Mouse (Mus musculus) ovary, postnatal 36 days (tissue): ENCODE results near the gene Gm20716.
A peak's percentile ranks its signal among the peaks of the same experiment; 100 is the strongest.

Source experiments
- DNase-seq: peaks from one replicate; pipeline ENCODE4 v3.0.0; 2022; ENCODE audit warnings: low spot score, mixed read lengths

Gm20716 gene

DNA sequence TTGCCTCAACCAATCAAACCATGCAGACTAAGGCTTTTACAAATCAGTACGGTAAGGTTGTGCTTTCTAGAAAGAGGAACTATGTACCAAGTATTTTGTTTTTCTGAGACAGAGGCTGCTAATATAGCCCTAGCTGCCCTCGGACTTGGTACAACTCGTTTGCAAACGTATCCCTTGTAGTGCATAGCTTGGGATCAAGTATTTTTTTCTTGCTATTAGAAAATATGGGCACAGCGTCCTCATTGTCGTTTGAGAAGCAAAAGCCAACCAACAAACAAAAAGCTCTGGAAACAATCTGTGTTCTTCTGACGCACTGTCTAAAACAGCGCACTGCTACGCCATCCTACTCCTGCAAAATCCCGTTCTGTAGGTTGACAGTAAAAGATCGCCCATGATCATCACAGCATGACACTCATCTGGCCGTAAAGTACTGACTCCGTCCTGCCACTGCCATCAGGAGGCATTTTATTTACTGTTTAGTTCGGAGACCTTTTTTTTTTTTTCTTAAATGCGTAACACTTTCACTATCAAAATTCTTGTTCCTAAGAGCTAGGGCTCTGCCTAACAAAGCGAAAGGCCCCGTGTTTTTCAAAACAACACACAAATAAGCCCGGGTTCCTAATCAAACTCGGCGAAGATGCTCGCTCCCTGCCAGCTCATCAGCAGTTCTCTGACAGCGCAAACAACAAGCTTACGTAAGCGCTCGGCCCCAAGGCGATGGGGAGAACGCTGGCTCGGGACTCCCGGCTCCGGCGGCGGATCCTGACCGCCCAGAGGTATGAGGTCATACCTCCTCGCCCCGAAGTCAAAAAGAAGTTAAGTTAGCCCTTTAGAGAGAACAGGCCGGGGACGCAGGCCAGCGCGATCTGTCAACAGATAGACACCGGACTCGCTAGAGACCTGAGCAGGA lies 793 bp downstream of the Gm20716 start:
- DNase-seq: peak; percentile 33

DNA sequence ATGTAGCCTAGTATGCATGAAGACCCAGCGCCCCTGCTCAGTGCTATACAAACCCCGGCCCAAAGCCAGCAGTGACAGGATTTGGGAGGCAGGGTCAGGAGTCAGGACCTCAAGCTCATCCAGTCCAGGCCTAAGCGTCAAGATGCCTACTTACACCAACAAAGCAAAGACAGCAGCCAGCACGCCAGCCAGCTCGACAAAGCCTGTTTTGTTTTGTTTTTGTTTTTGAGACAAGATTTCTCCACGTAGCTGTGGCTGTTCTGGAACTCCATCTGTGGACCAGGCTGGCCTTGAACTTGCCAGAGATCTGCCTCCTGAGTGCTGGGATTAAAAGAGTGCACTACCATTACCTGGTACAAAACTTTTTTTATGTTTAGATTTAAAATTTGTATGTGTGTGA lies 6.8 kb downstream of the Gm20716 start:
- DNase-seq: no peak

DNA sequence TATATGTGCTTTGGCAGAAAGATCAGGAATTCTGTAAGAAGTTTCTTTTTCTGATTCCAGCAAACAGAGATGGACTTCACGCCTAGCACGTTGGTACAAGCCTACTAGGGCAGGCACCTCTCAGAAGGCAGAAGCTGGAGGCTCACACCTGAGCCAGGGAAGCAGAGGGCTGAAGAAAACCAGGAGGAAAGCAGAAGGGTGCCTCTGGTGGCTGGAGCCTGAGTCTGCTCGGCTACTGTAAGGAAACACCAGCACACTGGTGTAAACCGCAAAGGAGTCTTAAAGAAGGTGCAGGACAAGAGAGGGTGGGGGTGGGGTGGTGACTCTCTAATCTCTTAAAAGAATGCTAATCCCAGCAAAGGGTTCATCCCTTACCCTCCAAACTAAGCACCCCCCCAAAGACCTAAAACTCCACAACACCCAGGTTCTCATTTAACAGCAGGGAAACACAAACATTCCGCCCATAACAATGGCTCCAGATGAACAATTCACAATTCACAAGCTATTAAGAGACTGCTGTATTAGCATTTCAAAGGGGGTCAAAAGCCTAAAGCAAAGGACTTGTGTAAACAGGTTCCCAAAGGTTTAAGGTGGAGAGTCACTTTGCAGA lies 16.3 kb downstream of the Gm20716 start:
- DNase-seq: no peak

DNA sequence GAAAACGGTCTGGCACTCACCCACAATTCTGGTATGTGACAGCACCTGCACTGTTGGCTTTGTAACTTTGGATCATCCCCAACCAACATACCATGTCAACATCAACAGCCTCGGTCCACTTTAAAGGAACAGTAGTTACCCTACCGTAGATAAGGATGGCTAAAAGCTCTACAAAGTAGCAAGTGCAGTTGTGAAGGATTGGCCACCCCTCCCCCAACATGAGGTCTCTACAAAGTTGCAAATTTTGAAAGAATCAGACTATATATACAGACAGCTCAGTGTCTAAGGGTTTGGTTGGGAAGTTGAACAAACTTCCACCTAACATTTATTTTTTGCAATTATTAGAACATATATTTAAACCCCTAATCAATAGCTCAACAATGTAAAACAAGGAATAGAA lies 22.3 kb downstream of the Gm20716 start:
- no peak for DNase-seq

DNA sequence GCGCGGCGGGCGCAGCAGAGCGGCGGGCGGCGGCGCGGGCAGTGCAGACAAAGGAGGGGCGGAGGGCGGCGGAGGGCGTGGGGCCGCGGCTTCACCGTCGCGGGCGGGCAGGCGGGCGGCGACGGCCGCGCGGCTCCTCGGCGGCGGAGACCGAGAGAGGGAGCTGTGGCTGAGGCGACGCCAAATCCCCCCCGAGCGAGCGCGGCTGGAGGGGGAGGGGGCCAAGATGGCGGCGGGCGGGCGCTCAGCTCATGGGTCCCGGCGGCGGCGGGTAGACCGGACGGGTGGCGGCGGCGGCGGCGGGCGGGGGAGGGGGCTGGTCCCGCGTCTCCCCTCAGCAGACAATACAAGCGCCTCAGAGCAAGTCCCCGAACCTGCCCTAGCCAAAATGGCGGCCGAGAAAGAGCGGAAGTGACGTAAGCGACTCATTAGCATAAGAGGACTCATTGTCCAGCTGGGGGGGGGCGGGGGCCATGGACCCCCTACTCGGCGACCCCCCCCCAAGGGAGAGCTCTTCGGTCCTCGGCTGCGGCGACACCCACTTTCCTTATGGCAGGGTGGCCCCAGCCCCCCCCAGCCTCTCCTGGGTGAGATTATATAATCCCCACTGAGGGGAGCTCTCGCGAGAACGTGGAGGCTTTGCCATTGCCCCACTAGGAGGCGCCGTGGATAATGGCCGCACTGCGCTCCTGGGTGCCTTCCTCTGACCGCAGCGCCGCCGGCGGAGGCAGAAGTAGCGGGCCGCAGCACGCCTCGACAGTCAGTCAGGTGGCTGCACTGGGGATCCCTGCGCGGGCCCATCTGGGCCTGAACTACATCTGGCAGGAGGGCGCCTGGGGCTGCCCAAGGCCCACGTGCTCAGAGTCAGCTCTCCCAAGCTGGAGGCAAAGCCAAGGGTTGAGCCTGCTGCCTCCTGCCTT lies 23.2 kb downstream of the Gm20716 start, which contains the start of gene Adnp:
Gene Adnp, minus strand, starts transcription at position 388 of the 920 bp plus-strand sequence.
- DNase-seq: peak; percentile 97

DNA sequence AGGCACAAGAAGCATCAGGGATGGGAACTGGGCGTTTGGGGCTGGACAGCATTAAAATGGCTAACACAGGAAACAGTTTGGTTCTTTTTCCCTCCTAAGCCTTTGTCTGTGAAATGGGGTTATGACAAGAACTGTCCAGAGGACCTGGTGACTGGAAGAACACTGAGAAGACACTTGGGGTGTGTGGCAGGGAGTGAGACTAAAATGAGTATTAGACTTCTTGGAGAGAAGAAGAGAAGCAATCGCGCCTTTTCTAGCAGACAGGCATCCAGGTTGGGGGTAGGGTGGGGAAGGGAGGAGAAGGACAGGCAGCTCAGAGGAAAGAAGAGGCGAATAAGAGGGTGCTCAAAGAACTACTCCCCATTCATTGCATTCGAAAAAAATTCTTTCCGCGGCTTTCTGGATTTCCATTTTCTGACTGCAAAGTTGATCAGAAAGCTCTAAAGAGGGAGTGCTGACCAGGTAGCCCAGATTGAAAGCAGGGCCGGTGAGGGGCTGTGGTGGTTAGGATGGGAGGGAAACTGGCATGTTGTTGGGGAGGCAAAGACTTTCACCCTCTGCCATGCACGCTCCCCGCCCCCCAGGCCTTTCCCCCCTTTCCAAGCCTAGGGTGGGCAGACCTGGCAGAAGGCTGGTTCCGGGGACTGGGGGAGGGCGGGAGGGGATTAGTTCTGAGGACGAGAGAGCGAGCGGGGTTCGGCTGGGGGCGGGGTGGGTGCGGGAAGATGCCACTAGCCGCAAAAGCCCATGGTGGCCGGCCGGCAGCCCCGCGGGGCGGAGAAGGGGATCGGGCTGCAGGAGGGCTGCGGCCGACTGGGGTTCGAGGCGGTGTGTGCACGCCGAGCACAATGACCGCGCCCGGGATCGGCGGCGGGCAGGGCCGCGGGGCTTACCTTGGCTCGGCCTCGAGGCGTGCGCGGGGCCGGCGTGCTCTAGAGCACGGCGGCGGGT lies 24.2 kb downstream of the Gm20716 start:
- peak; percentile 49 for DNase-seq

DNA sequence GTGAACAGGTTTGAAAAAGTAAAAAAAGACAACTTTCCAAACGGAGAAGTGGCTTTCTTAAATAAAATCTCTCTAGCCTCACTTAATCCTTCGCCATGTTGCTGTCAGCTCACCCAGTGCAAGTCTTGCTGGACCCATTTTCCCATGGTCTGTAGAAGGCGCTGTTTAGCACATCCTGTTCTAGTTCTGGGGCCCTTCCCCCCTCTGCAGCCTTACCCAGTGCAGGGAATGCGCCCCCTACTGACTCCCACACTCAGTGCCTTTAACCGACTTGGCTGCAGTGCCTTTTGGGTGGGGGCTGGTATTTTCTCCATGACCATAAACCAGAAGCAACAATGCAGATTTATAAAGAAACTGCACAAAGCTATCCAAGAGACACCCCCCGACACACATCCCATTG lies 24.9 kb downstream of the Gm20716 start:
- peak; percentile 84 for DNase-seq

DNA sequence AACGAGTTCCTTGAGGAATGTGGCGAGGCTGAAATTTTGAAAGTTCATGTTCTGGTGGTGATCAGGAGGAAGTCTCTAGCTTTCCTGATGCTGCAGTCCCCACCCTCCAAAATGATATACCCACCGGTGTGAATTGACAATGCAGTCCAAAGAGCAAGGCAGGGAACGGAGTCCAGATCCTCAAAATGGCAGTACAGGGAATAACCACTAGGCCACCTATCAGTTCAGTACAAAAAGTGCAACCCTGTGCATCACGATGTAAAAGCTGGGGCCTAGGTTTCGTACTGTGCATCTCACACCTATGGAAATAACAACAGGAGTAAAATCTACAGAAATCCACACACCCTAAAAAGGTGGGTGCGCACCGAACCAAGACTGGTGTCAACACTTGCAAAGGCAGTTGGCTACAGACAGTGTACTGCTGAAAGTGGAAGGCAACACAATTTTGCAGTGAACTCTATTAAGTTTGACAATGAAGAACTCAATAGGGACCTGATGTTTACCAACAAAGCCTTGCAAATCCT lies 25.6 kb downstream of the Gm20716 start:
- DNase-seq: no peak

DNA sequence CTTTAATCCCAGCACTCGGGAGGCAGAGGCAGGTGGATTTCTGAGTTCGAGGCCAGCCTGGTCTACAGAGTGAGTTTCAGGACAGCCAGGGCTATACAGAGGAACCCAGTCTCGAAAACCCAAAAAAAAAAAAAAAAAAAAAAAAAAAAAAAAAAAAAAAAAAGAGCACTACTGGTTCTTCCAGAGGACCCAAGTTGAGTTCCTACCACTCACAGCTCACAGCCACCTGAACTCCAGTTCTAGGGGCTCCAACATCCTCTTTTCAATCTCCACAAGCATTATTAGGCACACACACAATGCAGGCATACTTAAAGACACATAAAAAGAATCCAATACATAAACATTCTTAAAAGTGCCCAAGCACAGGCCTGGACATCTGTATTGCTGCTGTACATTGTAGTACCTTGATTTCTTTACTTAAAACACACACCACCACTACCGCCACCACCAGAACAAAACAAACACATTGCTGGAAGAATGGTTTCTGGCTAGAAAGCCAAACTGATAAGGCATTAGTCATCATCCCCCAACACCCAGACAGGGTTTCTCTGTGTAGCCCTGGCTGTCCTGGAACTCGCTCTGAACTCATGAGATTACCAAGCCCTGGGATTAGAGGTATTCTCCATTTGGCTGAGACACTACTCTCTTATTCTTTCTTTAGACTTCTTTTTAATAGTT lies 30.0 kb downstream of the Gm20716 start:
- DNase-seq: no peak

DNA sequence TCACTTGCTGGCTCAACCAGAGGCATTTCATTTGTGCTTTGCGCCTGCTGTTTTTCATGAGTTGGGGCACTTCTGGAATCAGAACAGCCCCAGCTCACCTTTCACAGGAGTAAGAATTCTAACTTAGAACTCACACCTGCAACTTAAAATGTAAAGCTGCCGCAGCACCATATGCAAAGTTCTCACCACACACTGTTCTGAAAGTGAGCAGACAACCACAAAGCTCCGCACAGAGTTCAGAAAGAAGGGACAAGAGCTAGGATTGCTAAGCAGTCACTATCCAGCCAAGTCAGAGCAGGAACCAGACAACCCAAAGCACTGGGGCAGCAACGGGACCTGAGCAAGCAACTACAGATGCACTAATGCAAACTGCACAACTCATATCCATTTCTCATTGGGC lies 30.7 kb downstream of the Gm20716 start:
- DNase-seq: no peak

DNA sequence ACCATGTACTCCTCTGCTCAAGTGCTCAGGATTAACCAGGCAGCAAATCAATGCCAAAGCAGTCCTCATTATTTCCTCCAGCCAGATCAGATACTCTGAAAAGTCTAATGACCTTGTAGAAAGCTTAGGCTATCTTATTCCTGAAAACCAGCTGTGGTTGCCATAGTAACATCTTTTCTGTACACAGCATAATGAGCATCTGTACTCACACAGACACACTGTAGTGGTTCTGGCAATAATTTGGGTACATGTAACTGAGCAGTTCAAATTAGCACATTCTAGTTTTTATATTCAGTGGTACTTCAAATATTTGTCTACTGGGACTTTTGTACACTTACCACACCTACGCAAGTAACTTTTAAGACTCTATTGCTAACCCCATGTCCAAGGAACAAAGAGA lies 31.7 kb downstream of the Gm20716 start:
- no peak for DNase-seq

DNA sequence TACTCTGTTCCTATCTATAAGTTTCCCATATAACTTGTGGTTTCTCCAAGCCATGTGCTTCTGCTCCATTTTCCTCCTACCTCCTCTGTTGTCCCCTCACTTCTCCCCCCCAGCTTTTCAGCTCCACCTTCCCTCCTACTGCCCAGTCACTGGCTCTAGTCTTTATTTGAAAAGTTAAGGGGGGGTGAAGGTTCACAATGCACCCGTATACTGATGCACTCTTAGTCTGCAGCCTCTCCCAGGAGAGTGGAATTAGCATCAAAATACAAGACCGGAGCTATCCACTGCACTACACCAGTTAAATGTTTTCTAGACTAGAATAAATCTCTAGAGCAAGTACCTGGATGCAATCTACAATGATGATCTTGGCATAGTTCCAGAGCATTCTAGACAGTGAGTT lies 34.4 kb downstream of the Gm20716 start:
- DNase-seq: no peak

DNA sequence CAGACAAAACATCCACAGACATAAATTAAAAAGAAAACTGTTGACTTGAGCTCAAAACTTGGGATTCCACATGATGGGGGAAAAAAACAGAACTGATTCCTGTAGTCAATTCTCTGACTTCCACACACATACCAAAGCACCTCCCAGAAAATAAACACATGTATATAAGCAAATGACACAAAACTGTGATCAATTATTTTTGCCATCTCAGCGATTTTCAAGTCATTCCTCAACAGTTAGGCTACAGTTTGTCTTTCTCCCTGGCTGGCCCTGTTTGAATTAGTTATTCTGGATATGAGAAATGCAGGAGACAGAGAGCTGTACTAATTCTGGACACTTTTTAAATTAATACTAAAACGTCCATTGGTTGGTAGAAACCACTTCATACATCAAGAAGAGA lies 36.5 kb downstream of the Gm20716 start:
- DNase-seq: no peak

DNA sequence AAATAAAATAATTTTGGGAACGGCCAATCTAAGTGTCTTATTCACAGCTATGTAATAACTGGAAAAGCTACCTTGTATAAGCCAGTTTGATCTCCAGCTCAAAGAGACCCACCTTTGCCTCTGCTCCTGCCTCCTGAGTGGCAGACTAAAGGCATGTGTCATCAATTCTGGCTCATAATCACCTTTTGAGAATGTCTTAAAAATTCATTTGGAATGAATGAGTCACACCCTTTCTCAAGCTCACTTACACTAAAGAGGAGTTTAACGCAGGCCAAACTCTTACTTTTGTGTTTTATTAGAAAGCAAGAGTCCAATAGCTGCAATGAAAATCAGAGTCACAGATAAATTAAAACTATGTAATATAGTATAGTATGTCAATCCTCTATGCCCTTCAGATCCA lies 38.3 kb downstream of the Gm20716 start:
- DNase-seq: no peak

DNA sequence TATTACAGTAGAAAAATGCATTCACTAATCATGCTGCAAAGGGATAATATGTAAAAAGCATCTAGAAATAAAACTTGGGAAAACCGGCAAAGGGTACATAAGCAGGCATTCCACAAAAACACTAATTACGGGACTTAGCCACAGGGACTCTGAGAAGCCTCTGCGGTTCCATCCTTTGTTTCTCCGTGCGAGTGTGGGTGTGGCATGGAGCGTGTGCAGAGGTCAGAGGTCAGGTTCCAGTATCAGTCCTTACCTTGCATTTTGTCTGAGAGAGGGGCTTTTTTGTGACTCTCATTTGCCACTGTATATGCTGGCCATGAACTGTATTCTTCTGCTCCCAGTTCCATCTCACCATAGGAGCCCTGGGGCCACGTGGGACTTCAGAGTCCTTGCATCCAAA lies 54.2 kb downstream of the Gm20716 start:
- DNase-seq: no peak

DNA sequence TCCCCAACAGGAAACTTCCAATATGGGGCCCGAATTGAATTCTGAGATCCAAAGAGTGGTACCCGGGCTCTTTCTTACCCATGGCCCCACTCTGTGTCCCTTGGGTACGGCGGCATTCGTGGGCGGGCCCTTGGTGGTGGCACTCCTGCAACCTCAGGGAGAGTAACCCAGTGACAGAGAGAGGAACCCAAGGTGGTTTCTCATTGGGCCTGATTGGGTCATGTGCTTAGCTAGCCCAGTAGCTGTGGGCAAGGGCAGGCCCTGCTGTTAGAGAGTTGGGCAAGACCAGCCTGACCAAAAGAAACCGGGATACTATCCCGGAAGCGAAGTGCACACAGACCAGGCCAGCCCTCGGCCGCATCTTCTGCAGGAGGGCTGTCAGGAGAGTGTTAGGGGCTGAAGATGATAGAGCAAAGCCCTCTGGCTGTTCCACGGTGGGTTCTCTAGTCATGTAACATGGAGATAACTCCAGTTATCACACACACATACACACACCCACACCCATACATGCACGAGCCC lies 59.9 kb downstream of the Gm20716 start:
- peak; percentile 68 for DNase-seq

DNA sequence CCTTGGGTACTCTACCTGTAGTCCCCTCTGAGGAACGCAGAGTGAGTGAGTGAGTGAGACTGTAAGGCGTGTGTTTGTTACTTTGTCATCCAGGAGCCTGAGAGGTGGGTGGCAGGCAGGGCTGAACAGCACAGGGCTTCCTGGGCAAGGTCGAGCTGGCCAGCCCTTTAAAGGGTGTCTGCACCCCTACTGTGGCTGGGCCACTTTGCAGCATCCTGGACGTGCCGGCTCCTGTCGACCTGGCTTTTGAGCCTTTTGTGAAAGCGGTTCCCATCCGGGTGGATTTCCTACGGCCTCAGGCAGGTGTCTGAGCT lies 60.4 kb downstream of the Gm20716 start:
- no peak for DNase-seq

DNA sequence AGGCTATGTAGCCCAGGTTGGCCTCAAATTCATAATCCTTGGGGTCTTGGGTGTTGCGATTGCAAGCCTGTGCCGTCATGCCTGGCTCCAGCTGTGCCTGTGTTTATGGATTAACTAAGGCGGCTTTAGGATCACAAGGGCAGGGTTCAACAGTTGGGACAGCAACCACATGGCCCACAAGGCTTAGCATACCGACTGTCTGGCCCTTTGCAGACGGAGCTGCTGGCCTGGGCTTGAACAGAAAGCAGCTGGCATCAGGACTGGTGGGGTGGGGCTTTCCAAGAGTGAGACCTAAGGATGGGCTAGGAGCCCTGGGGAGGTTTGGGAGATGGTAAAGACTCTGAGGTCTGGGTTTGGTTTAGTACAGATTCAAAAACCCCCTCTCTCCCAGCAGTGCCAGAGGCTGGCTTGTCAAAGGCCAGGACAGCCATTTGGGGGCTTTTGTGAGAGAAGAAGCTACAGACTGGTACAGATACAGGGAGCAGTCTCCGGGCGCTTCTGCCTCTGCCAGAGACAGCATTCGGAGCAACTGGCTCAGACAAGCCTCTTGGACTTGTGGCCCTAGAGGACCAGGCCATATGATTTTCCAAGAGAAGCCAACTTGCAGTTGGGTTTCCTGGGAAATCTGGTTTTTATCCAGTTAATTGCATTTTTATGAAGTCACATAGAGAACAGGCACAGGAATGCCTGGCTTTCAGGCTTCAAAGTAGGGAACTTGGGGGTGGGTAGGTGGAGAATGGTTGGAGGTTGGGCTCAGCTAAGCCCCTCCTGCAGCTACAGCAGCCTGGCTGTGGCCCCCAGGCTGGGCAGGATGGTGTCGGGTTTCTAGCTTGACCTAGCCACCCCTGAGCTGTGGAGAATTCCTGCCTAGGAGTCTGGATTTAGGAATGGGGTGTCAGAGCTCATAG lies 61.0 kb downstream of the Gm20716 start:
- no peak for DNase-seq

DNA sequence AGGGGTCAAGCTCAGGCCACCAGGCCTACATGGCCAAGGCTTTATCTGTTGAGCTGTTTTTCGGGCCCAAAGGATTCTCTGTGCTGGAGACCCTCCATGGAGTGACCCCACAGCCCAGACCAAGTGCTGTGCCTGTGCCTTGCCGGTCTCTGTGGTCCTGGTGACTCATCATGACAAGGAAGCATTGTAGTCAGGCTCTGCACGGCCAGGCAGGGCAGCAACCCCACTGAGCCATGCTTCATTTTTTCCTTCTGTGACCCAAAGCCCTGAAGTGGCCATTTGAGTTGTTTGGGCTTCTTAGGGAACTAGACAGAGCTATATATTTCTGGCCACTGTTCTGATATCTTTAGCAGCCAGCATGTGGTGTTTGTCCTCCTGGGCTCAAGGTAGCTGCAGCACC lies 62.4 kb downstream of the Gm20716 start:
- DNase-seq: no peak
